Mouse (Mus musculus) layer of hippocampus, postnatal 36 days (tissue): Measurements from ENCODE around the gene Car6. TPM values are rescaled to one million over a fixed set of nuclear protein-coding genes. Genes with fewer than 3 reads are reported as not detected.

Experiments used
- DNase-seq, 2 experiments: peaks; one replicate each; pipeline ENCODE4 v3.0.0; 2022
- total RNA-seq, 2 experiments: library from RNA; stranded (reverse); gene quantifications; 2 replicates each; pipeline ENCODE4 v1.2.3; 2021

Car6 gene
- under 1 TPM in 1 of 2 experiments, not detected in 1; 0.25 TPM for total RNA-seq

GRCm38 (mm10) chr4:150201232-150201631, at the start of gene Car6:
TSS of gene Car6 (minus strand) at chr4:150201332.
- DNase-seq = no peak

- no peak for DNase-seq
Observed at GRCm38 (mm10) chr4:150249731-150250270, 48.7 kb upstream of the Car6 start.

GRCm38 (mm10) chr4:150248917-150249316, 47.8 kb upstream of the Car6 start:
- DNase-seq = no peak

GRCm38 (mm10) chr4:150248009-150248408, 46.9 kb upstream of the Car6 start:
- DNase-seq = peak; percentile 57 to 63

GRCm38 (mm10) chr4:150245876-150246275, 44.7 kb upstream of the Car6 start:
- DNase-seq = no peak

GRCm38 (mm10) chr4:150242745-150243144, 41.6 kb upstream of the Car6 start:
- no peak for DNase-seq

GRCm38 (mm10) chr4:150241708-150242107, 40.6 kb upstream of the Car6 start:
- no peak for DNase-seq

GRCm38 (mm10) chr4:150240381-150240886, 39.3 kb upstream of the Car6 start:
- DNase-seq = no peak

GRCm38 (mm10) chr4:150239951-150240368, 38.8 kb upstream of the Car6 start:
- DNase-seq = peak; percentile 49 to 72

GRCm38 (mm10) chr4:150239503-150239902, 38.4 kb upstream of the Car6 start:
- DNase-seq = no peak

- no peak for DNase-seq
Observed at GRCm38 (mm10) chr4:150239087-150239480, 38.0 kb upstream of the Car6 start.

GRCm38 (mm10) chr4:150238433-150239086, 37.4 kb upstream of the Car6 start:
- DNase-seq = no peak

GRCm38 (mm10) chr4:150237636-150238361, 36.7 kb upstream of the Car6 start:
- DNase-seq = no peak

GRCm38 (mm10) chr4:150236521-150237481, 35.7 kb upstream of the Car6 start, which contains the start of gene Eno1:
TSS of gene Eno1 (plus strand) at chr4:150236721.
- DNase-seq = peak; percentile 92 to 94

- no peak for DNase-seq
Observed at GRCm38 (mm10) chr4:150236031-150236430, 34.9 kb upstream of the Car6 start.

GRCm38 (mm10) chr4:150235585-150235984, 34.5 kb upstream of the Car6 start:
- no peak for DNase-seq

GRCm38 (mm10) chr4:150234599-150235327, 33.6 kb upstream of the Car6 start:
- no peak for DNase-seq

- no peak for DNase-seq
Observed at GRCm38 (mm10) chr4:150231871-150232270, 30.7 kb upstream of the Car6 start.

- DNase-seq = peak in 1 of 2 experiments; percentile 44
Observed at GRCm38 (mm10) chr4:150230460-150231407, 29.6 kb upstream of the Car6 start.

GRCm38 (mm10) chr4:150229747-150230390, 28.7 kb upstream of the Car6 start:
- DNase-seq = no peak
